Mouse (Mus musculus) lung, embryonic 16.5 days (tissue): ENCODE results near the gene Numb. TPM values are rescaled to one million over a fixed set of nuclear protein-coding genes. Genes with fewer than 3 reads are reported as not detected.
A peak's percentile ranks its signal among the peaks of the same experiment; 100 is the strongest.

ENCODE experiments used
- ATAC-seq: fragments of 200-750 bp; cut with Nextera tagmentation; 2 replicates; pipeline ENCODE4 v1.8.0; 2017; ENCODE audit warnings: low read depth, mild to moderate bottlenecking, moderate library complexity
- H3K27ac ChIP-seq: fragments of 300-500 bp; sonication (generic); 2 replicates; pipeline ENCODE4 v1.5.1; 2014; ENCODE audit warnings: mild to moderate bottlenecking, control low read depth, low read length
- H3K27me3 ChIP-seq: fragments of 300-500 bp; sonication (generic); 2 replicates; pipeline ENCODE4 v1.6.1; 2014; ENCODE audit warnings: low read depth, low read length, mixed read lengths; ENCODE audit not compliant: control insufficient read depth, insufficient read depth
- H3K36me3 ChIP-seq: fragments of 300-500 bp; sonication (generic); 2 replicates; pipeline ENCODE4 v1.6.1; 2014; ENCODE audit warnings: low read length; ENCODE audit not compliant: control insufficient read depth, insufficient read depth
- H3K4me1 ChIP-seq: fragments of 300-500 bp; sonication (generic); replicated peaks from 2 replicates; pipeline ENCODE4 v1.6.1; 2014; ENCODE audit warnings: low read length, mixed read lengths; ENCODE audit not compliant: control insufficient read depth, insufficient read depth
- H3K4me2 ChIP-seq: fragments of 300-500 bp; sonication (generic); 2 replicates; pipeline ENCODE4 v1.6.1; 2014; ENCODE audit warnings: low read depth, low read length, control low read depth
- H3K4me3 ChIP-seq: fragments of 300-500 bp; sonication (generic); 2 replicates; pipeline ENCODE4 v1.5.1; 2014; ENCODE audit warnings: mild to moderate bottlenecking, low read length, control low read depth
- H3K9ac ChIP-seq: fragments of 300-500 bp; sonication (generic); 2 replicates; pipeline ENCODE4 v1.6.1; 2014; ENCODE audit warnings: low read length, control low read depth
- H3K9me3 ChIP-seq: fragments of 300-500 bp; sonication (generic); 2 replicates; pipeline ENCODE4 v1.6.1; 2016; ENCODE audit warnings: low read length; ENCODE audit not compliant: control insufficient read depth
- WGBS: fragments of 180-500 bp; shearing (Covaris S2); extraction: QIAGEN DNeasy Blood & Tissue Kit; methylation state at CpG from one replicate; pipeline ENCODE4 v1.1.7; 2014; 5-methylcytosine and 5-hydroxymethylcytosine counted together
- polyA plus RNA-seq: library from polyadenylated mRNA; unstranded; fragments of >200 nt; fragmentation: Nextera tagmentation; extraction: Ambion mirVana; gene quantifications from 2 replicates; pipeline ENCODE4 v1.2.1, GENCODE M21; 2015

Gene Numb
- polyA plus RNA-seq, 1 experiment from 2014 or later = 46.6 TPM

DNA sequence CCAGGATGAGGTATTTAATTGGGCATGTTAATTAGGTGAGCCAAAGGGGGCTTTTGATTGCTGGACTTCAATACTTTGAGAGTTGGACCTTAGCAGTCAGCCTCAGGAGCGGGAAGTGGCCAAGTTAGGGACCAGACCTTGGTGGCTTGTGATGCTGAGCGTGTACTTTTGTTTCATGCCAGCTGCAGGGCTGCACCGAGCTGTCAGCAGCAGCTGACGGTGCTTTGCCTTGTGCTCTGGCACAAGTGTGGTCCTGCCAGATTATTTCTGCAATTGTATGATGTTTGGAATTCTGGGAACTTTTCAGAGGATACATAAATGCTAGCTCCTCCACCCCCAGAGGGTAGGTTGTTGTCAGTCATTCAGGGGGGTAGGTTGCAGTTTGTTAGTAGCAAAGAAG is 136.4 kb downstream of the Numb start:
- WGBS = 57% methylated on average over 4 of the region's 4 CpGs
- no peaks in the 10 kb centered on the region for H3K9me3 ChIP-seq

DNA sequence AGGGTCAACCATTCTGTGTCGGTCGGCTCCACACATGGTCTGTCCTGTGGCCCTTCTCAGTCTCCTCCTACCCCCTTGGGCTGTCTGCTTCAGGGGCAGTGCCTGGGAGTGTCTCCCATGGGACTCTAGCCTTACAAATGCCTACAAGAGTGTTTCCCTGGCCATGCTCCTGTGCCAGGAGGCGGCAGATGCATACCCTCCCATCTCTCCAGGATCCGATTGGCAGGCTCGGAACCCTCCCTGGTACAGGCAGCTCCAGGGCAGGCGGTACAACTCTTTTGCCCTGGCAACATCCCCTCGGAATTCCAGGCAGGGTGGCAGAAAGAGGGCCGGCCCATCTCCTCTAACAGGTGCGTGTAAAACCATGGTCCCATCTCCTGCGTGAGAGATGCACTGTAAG is 139.1 kb downstream of the Numb start:
- no peak for ATAC-seq
- H3K9ac ChIP-seq = no peak overlapping the region
- H3K27me3 ChIP-seq = no peaks in the 10 kb centered on the region
- H3K4me1 ChIP-seq = no peaks in the 10 kb centered on the region
- H3K27ac ChIP-seq = no peak overlapping the region
- WGBS = 80% methylated on average over 10 of the region's 10 CpGs
- H3K9me3 ChIP-seq = no peaks in the 10 kb centered on the region
- H3K4me3 ChIP-seq = no peak overlapping the region
- H3K36me3 ChIP-seq = no peaks in the 10 kb centered on the region
- no peak overlapping the region for H3K4me2 ChIP-seq

More for the DNA sequence above, 136.4 kb downstream of the Numb start:
- Histone ChIP-seq H3K4me2 (no peak overlapping the region), H3K4me3 (no peak overlapping the region), H3K4me1 (no peaks in the 10 kb centered on the region), H3K27me3 (no peaks in the 10 kb centered on the region), H3K9ac (no peak overlapping the region), H3K36me3 (no peaks in the 10 kb centered on the region), H3K27ac (no peak overlapping the region)
- ATAC-seq = no peak

DNA sequence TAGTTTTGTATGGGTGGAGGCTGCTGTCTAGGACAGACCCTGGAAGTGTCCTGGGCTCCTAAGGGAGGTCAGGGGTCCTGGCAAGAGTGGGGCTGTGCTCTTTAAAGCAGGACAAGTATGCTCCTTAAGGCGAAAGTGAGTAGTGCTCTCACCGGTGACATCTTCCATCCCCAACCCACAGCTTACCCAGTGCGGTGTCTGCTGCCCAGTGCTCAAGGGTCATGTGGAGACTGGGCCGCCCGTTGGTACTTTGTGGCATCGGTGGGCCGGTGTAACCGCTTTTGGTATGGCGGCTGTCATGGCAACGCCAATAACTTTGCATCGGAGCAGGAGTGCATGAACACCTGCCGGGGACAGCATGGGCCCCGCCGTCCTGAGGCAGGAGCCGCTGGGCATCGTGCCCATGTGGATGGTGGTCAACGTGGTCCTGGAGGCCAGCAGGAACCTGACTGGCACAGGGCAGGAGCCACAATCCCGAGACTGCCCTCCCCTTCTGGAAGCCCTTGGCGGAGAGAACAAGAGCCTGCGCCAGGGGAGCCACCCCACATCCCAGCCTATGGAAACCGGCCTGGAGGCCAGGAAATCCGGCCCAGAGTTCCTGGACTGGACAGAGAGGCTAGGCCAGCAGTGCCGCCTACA is 140.0 kb downstream of the Numb start:
- Histone ChIP-seq H3K4me2 (no peak overlapping the region), H3K27ac (no peak overlapping the region), H3K27me3 (no peaks in the 10 kb centered on the region), H3K9ac (no peak overlapping the region), H3K36me3 (no peaks in the 10 kb centered on the region), H3K9me3 (no peaks in the 10 kb centered on the region), H3K4me1 (no peaks in the 10 kb centered on the region), H3K4me3 (no peak overlapping the region)
- ATAC-seq = no peak
- WGBS = 70% methylated on average over 23 of the region's 23 CpGs

DNA sequence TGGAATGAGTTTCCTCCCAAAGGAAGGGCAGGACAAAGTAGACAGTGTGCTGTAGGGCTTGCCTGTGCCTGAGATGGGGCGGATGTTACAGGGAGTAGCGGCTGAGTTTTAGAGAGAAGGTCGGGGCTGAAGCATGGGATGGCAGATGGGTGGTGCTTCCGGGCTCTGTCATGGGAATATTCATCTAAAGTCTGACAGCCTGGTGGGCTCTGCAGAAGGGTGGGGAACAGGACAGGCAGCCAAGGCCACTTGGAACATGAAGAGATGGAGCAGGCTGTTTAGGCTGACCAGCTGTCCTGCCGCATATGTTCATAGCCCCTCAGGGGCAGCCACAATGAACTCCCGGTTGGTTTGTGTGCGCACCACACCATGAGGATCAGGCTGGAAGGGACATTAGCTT is 140.5 kb downstream of the Numb start:
- Histone ChIP-seq H3K4me3 (no peak overlapping the region), H3K27me3 (no peaks in the 10 kb centered on the region), H3K9ac (no peak overlapping the region), H3K9me3 (no peaks in the 10 kb centered on the region), H3K27ac (no peak overlapping the region), H3K4me1 (no peaks in the 10 kb centered on the region), H3K4me2 (no peak overlapping the region), H3K36me3 (no peaks in the 10 kb centered on the region)
- no peak for ATAC-seq
- WGBS = 61% methylated on average over 7 of the region's 7 CpGs

DNA sequence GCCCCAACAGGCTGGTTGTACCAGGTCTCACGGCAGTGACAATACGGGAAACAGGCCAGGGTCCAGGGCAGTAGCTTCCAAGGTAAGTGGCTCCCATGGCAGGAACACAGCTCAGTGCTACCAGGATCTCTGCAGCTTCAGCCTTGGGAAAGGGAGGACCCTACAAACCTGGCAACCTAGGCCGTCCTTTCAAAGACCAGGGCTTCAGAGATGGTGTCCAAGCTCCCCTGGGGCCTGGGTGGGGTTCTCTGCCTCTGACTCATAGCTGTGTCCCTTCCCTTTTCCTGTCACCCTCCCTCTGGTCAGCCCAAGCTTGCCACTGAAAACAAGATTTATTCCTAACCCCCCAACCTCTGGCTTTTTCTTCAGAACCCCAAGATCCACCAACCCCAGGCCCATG is 141.6 kb downstream of the Numb start:
- H3K9me3 ChIP-seq = no peaks in the 10 kb centered on the region
- H3K4me2 ChIP-seq = no peak overlapping the region
- no peak overlapping the region for H3K9ac ChIP-seq
- ATAC-seq = no peak
- H3K4me3 ChIP-seq = no peak overlapping the region
- H3K27me3 ChIP-seq = no peaks in the 10 kb centered on the region
- H3K36me3 ChIP-seq = no peaks in the 10 kb centered on the region
- no peak overlapping the region for H3K27ac ChIP-seq
- 76% methylated on average over 3 of the region's 3 CpGs for WGBS
- H3K4me1 ChIP-seq = no peaks in the 10 kb centered on the region

DNA sequence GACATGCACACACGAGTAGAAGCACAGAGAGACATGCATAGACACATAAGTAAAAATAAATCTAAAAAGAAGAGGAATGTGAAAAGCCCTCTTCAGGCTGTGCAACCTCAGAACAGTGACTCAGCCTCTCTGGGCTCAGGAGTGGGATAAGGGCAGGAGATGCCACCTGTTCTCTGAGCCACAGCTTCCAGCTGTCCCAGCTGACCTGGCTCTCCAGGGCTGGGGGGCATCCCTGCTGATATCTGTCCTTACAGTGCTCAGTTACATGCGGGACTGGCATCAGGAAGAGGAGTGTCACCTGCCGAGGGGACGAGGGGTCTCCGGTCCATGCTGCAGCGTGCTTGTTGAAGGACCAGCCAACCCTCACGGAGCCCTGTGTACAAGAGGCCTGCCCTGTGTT is 145.0 kb downstream of the Numb start:
- Histone ChIP-seq H3K4me1 (no peaks in the 10 kb centered on the region), H3K4me2 (no peak overlapping the region), H3K36me3 (no peaks in the 10 kb centered on the region), H3K9me3 (no peaks in the 10 kb centered on the region), H3K27ac (no peak overlapping the region), H3K4me3 (no peak overlapping the region), H3K27me3 (no peaks in the 10 kb centered on the region), H3K9ac (no peak overlapping the region)
- 72% methylated on average over 7 of the region's 7 CpGs for WGBS
- no peak for ATAC-seq

DNA sequence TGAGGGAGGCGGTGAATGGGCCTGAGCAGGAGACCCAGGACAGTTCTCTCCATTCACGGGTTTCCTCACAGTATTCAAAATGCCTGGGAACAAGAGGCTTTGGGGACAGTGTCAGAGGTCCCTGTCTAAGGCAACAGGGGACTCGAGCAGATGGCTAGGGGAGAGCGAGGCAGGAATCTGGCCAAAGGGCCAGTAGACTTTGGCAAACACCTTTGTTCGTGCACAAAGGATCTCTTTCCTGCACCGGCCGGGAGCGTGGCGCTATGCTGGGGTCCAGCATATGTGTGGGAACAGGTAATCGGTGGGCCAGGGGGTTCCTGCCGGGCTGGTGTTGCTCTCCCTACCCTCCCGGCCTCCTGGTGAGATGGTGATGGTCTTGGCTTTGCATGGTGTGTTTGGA is 146.1 kb downstream of the Numb start:
- Histone ChIP-seq H3K4me3 (no peak overlapping the region), H3K27me3 (no peaks in the 10 kb centered on the region), H3K9me3 (no peaks in the 10 kb centered on the region), H3K4me2 (no peak overlapping the region), H3K4me1 (peaks cover 2% of the 10 kb centered on the region), H3K9ac (no peak overlapping the region), H3K27ac (no peak overlapping the region), H3K36me3 (no peaks in the 10 kb centered on the region)
- no peak for ATAC-seq
- 68% methylated on average over 12 of the region's 12 CpGs for WGBS

DNA sequence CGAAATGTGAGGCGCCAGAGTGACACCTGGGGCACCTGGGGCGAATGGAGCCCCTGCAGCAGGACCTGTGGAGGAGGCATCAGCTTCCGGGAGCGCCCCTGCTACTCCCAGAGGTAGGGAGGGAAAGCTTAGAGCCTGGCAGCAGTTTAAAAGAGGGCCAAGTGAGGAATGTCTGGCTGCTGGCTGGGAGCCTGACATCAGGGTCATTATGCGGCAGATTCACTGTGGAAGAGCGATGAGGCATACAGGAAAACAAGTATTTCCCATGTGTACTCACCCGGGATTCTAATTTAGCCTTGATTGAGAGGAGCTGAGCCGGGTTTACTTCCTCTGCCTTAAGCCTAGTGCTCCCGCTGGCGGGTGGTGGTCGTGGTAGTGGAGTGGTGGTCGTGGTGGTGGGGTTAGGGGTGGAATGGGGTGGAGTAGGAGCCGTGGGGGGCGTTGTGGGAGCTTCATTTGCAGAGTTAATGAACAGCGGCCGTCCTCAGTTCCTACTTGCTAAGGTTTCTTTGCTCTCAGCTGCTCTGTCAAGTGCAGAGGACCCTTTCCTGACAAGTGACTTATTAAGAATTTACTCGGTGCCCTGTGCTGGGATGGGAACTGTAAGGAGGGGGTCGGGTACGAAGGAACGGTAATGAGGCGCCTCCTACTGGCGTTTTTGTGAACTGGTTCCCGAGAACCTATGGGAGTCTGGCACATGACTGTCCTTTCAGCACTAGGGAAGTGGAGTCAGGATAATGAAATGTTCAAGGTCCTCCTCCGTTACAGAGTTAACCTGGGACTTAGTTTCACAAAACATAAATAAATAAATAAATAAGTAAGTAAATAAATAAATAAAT is 151.1 kb downstream of the Numb start:
- Histone ChIP-seq H3K4me2 (peak overlapping the region; percentile 53), H3K27me3 (no peaks in the 10 kb centered on the region), H3K36me3 (no peaks in the 10 kb centered on the region), H3K9me3 (no peaks in the 10 kb centered on the region), H3K4me1 (peaks cover 12% of the 10 kb centered on the region), H3K4me3 (no peak overlapping the region), H3K9ac (no peak overlapping the region), H3K27ac (no peak overlapping the region)
- peak; percentile 56; the same call in 1 of the 2 replicates for ATAC-seq
- 3% methylated on average over 25 of the region's 25 CpGs for WGBS

DNA sequence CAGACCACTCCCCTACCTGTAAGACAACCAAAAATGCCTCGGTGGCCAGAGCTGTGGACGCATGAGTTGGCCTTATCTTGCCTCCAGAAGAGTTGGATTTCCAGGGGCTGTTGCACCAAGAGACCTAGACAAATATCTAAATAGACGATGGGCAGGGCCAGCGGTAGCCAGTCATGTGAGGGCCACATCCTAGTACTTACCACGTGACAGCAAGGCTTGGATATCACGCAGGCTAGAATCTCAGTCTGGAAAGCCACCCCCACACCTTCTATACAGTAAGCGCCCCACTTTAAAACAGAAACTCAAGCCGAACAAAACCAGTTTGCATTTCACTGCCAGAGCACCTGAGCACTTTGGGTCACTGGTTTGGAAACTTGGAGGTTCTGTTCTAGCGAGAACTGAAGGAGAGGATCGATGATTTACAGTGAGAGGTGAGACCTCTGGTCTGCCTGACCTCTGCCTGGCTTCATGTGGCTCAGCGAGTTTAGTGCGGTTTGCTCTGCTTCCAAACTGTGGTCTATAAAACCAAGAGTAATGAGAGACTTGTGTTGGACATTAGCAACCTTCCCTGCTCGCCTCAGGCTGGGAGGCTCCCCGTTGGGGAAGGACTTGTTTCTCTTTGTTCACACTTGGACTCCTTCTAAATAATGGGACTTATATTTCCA is 153.4 kb downstream of the Numb start:
- H3K4me2 ChIP-seq = no peak overlapping the region
- no peak overlapping the region for H3K27ac ChIP-seq
- ATAC-seq = no peak
- WGBS = 64% methylated on average over 14 of the region's 14 CpGs
- H3K36me3 ChIP-seq = no peaks in the 10 kb centered on the region
- H3K9me3 ChIP-seq = no peaks in the 10 kb centered on the region
- H3K4me1 ChIP-seq = peaks cover 22% of the 10 kb centered on the region
- no peak overlapping the region for H3K9ac ChIP-seq
- H3K27me3 ChIP-seq = no peaks in the 10 kb centered on the region
- H3K4me3 ChIP-seq = no peak overlapping the region
